ENCODE assay signal across 10 mouse cellular contexts in the genomic region with DNA sequence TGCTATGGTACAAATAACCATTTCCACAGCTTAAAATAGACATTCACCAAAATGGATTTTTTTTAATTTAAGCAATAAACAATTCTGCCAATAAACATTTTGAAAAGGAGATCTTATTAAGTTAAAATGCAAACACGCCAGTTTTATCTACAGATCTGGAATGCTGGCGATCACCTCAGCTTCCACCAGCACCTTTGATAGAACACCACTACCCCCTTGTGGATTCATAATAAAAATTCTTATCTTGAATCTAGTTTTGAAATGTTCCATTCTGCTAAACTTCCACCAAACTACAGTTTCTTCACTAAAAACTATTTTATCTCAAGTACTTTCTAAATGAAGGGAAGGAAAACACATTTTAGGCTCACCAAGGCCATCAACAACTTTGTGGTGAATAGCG. TPM values are rescaled to one million over a fixed set of nuclear protein-coding genes. Genes with fewer than 3 reads are reported as not detected.
DNase-seq lines count a peak whose midpoint lies in the region.
"Had no signal": no experiment of that assay in that cellular context is flagged by ENCODE, and none has a peak within 500 bp of the region (broad histone marks: within the 10 kb centered on the region; RNA-seq: fewer than 3 reads in every experiment).

No protein-coding gene starts in this region.

- DNase-seq in embryo, embryonic 10 days (ENCODE audit: low spot score) = peak; percentile 23
- no peak for DNase-seq in embryo, embryonic 9.5 days (ENCODE audit: extremely low spot score)
- peak; percentile 19 for DNase-seq in kidney, postnatal 14 days
- no peak for DNase-seq in kidney, adult 18-20 months
- DNase-seq in CD4-positive helper T cell, adult 2 months (ENCODE audit: low read depth, low spot score) = peak; percentile 30
- DNase-seq in embryo, embryonic 11 days = peak; percentile 9
- no peak for DNase-seq in adrenal gland, adult 8-10 months
- no peak for DNase-seq in urinary bladder, postnatal 25 days (ENCODE audit: low spot score)
- DNase-seq: cerebellum, adult 9-11 months; right cerebral cortex, postnatal 14 days had no signal

RNA-seq across cellular contexts. Expression of gene Camta1, which starts 7.7 kb away (rescaled TPM):
- total RNA-seq in adrenal gland, adult 8-10 months (2022) = 10 to 100 TPM; 23.6 to 59.6 (median 36.5) TPM

Comparison
In these comparisons a context has a peak if more than half of its experiments do, and no peak if none do; other contexts are left out.
1. DNase-seq: peak in embryo, embryonic 10 days (single experiment), kidney, postnatal 14 days (single experiment), CD4-positive helper T cell, adult 2 months (single experiment) and embryo, embryonic 11 days (single experiment); none in embryo, embryonic 9.5 days (single experiment), kidney, adult 18-20 months (single experiment), adrenal gland, adult 8-10 months (single experiment) and urinary bladder, postnatal 25 days (single experiment).